Mouse (Mus musculus) bone marrow macrophage, adult 2 months (primary cell): ENCODE results near the gene Prkce.

Experiments
- CTCF ChIP-seq: IDR thresholded peaks from 2 replicates; pipeline ENCODE4 v1.5.1; 2012; ENCODE audit warnings: low read depth, mild to moderate bottlenecking, low read length, moderate library complexity
- POLR2A ChIP-seq: IDR thresholded peaks from 2 replicates; pipeline ENCODE4 v1.6.1; 2012; ENCODE audit warnings: mild to moderate bottlenecking, low read depth, low read length, borderline replicate concordance

GRCm38 (mm10) chr17:86354101-86354500 is 186.5 kb downstream of the Prkce start:
- TF ChIP-seq CTCF (no peak), POLR2A (no peak)
